Mouse (Mus musculus): Measurements from ENCODE around the gene Nppb. TPM values are rescaled to one million over a fixed set of nuclear protein-coding genes. Genes with fewer than 3 reads are reported as not detected.

Nppb gene
- total RNA-seq, 2 experiments from 2014 or later: not detected

Other genes with a start within 250 kb of the Nppb start
- gene Zfp984, start 176.0 kb upstream of the Nppb start, total RNA-seq (2021): 1 to 10 TPM; 3.4 to 4.2 TPM
- 10 to 100 TPM; 18.4 to 21.2 TPM for gene Zfp933, start 137.4 kb upstream of the Nppb start, total RNA-seq (2021)
- gene Miip, start 117.0 kb upstream of the Nppb start, total RNA-seq (2021): 10 to 100 TPM; 20.3 to 25.1 TPM
- gene Fv1, start 116.8 kb upstream of the Nppb start, total RNA-seq (2021): 1 to 10 TPM; 7.3 to 8.2 TPM
- gene Mfn2, start 81.1 kb upstream of the Nppb start, total RNA-seq (2021): 100 to 1,000 TPM; 149 to 175 TPM
- gene Plod1, start 49.0 kb upstream of the Nppb start, total RNA-seq (2021): 10 to 100 TPM; 24.0 to 26.0 TPM
- gene 2510039O18Rik, start 44.9 kb upstream of the Nppb start, total RNA-seq (2021): 10 to 100 TPM; 29.0 to 29.3 TPM
- gene Nppa, start 14.9 kb downstream of the Nppb start, total RNA-seq (2021): under 1 TPM in 1 of 2 experiments, not detected in 1; 0.43 TPM
- gene Clcn6, start 53.0 kb downstream of the Nppb start, total RNA-seq (2021): 10 to 100 TPM; 67.8 to 70.3 TPM
- 10 to 100 TPM; 23.3 to 24.9 TPM for gene Mthfr, start 53.3 kb downstream of the Nppb start, total RNA-seq (2021)
- gene Agtrap, start 102.2 kb downstream of the Nppb start, total RNA-seq (2021): 1 to 10 TPM; 5.5 to 7.3 TPM
- gene Mad2l2, start 144.6 kb downstream of the Nppb start, total RNA-seq (2021): 10 to 100 TPM; 24.1 to 26.5 TPM
- 10 to 100 TPM in 1 of 2 experiments, 1 to 10 TPM in 1; 9.9 to 10.8 TPM for gene Draxin, start 144.9 kb downstream of the Nppb start, total RNA-seq (2021)
- 10 to 100 TPM; 22.6 to 26.3 TPM for gene Fbxo6, start 166.4 kb downstream of the Nppb start, total RNA-seq (2021)
- 10 to 100 TPM; 86.6 to 87.7 TPM for gene Fbxo44, start 174.7 kb downstream of the Nppb start, total RNA-seq (2021)
- gene Fbxo2, start 174.8 kb downstream of the Nppb start, total RNA-seq (2021): 10 to 100 TPM; 45.9 to 49.7 TPM